Mouse (Mus musculus) granulocyte monocyte progenitor cell, adult 5-6 weeks (primary cell): ENCODE measurements around the gene Selenov. TPM values are rescaled to one million over a fixed set of nuclear protein-coding genes. Genes with fewer than 3 reads are reported as not detected.

Experiments
- total RNA-seq, 2 experiments: library from RNA; stranded (forward) in 1 of 2; stranded (reverse) in 1 of 2; fragments of 200-712, 200-1000 nt in 1 of 2; fragments of >200 nt in 1 of 2; fragmentation: Nextera tagmentation in 1 of 2; gene quantifications; 2 replicates each; pipeline ENCODE4 v1.2.3; 2014 to 2017

Selenov gene
- total RNA-seq, 2 experiments from 2014 or later: not detected

Other genes with a start within 250 kb of the Selenov start
- 151 and 161 TPM in 2 replicates for gene Psmc4, start 241.1 kb downstream of the Selenov start, total RNA-seq (2014; fragmentation: Nextera tagmentation)
- gene Psmc4, start 241.1 kb downstream of the Selenov start, total RNA-seq (2017): 165 and 198 TPM in 2 replicates
- gene Fcgbp, start 219.9 kb downstream of the Selenov start, total RNA-seq (2014; fragmentation: Nextera tagmentation): not detected in 2 replicates
- not detected in 2 replicates for gene Fcgbp, start 219.9 kb downstream of the Selenov start, total RNA-seq (2017)
- gene 9530053A07Rik, start 161.7 kb downstream of the Selenov start, total RNA-seq (2014; fragmentation: Nextera tagmentation): not detected in 2 replicates
- not detected in 2 replicates for gene 9530053A07Rik, start 161.7 kb downstream of the Selenov start, total RNA-seq (2017)
- gene Fbl, start 121.5 kb downstream of the Selenov start, total RNA-seq (2014; fragmentation: Nextera tagmentation): 226 and 268 TPM in 2 replicates
- gene Fbl, start 121.5 kb downstream of the Selenov start, total RNA-seq (2017): 234 and 267 TPM in 2 replicates
- gene Dyrk1b, start 111.7 kb downstream of the Selenov start, total RNA-seq (2014; fragmentation: Nextera tagmentation): 1.2 and 4.1 TPM in 2 replicates
- gene Dyrk1b, start 111.7 kb downstream of the Selenov start, total RNA-seq (2017): 2.3 and 3.2 TPM in 2 replicates
- 1.2 and 2.3 TPM in 2 replicates for gene Eid2, start 23.3 kb downstream of the Selenov start, total RNA-seq (2014; fragmentation: Nextera tagmentation)
- gene Eid2, start 23.3 kb downstream of the Selenov start, total RNA-seq (2017): 2.0 and 2.8 TPM in 2 replicates
- 1.2 and 2.1 TPM in 2 replicates for gene Eid2b, start 13.4 kb downstream of the Selenov start, total RNA-seq (2014; fragmentation: Nextera tagmentation)
- gene Eid2b, start 13.4 kb downstream of the Selenov start, total RNA-seq (2017): 1.6 and 1.9 TPM in 2 replicates
- gene Dll3, start 11.1 kb upstream of the Selenov start, total RNA-seq (2014; fragmentation: Nextera tagmentation): not detected in 2 replicates
- gene Dll3, start 11.1 kb upstream of the Selenov start, total RNA-seq (2017): 0.10 TPM in 1 of 2 replicates, not detected in the other
- 60.1 and 83.1 TPM in 2 replicates for gene Timm50, start 20.9 kb upstream of the Selenov start, total RNA-seq (2014; fragmentation: Nextera tagmentation)
- 45.8 and 47.7 TPM in 2 replicates for gene Timm50, start 20.9 kb upstream of the Selenov start, total RNA-seq (2017)
- 72.1 and 81.1 TPM in 2 replicates for gene Supt5, start 47.6 kb upstream of the Selenov start, total RNA-seq (2014; fragmentation: Nextera tagmentation)
- gene Supt5, start 47.6 kb upstream of the Selenov start, total RNA-seq (2017): 61.2 and 64.1 TPM in 2 replicates
- gene Rps16, start 59.5 kb upstream of the Selenov start, total RNA-seq (2014; fragmentation: Nextera tagmentation): 4,181 and 4,473 TPM in 2 replicates
- 929 and 980 TPM in 2 replicates for gene Rps16, start 59.5 kb upstream of the Selenov start, total RNA-seq (2017)
- 4.1 and 6.1 TPM in 2 replicates for gene Plekhg2, start 81.4 kb upstream of the Selenov start, total RNA-seq (2014; fragmentation: Nextera tagmentation)
- gene Plekhg2, start 81.4 kb upstream of the Selenov start, total RNA-seq (2017): 0.88 and 1.1 TPM in 2 replicates
- 37.1 and 55.8 TPM in 2 replicates for gene Zfp36, start 89.1 kb upstream of the Selenov start, total RNA-seq (2014; fragmentation: Nextera tagmentation)
- 30.8 and 41.3 TPM in 2 replicates for gene Zfp36, start 89.1 kb upstream of the Selenov start, total RNA-seq (2017)
- 19.2 and 25.5 TPM in 2 replicates for gene Med29, start 101.5 kb upstream of the Selenov start, total RNA-seq (2014; fragmentation: Nextera tagmentation)
- 16.7 and 18.5 TPM in 2 replicates for gene Med29, start 101.5 kb upstream of the Selenov start, total RNA-seq (2017)
- gene Paf1, start 101.8 kb upstream of the Selenov start, total RNA-seq (2014; fragmentation: Nextera tagmentation): 97.6 and 111 TPM in 2 replicates
- 136 and 170 TPM in 2 replicates for gene Paf1, start 101.8 kb upstream of the Selenov start, total RNA-seq (2017)
- gene Gmfg, start 146.3 kb upstream of the Selenov start, total RNA-seq (2014; fragmentation: Nextera tagmentation): 420 and 510 TPM in 2 replicates
- 682 and 721 TPM in 2 replicates for gene Gmfg, start 146.3 kb upstream of the Selenov start, total RNA-seq (2017)
- 0.80 and 1.7 TPM in 2 replicates for gene Lrfn1, start 160.8 kb upstream of the Selenov start, total RNA-seq (2014; fragmentation: Nextera tagmentation)
- 0.36 and 0.52 TPM in 2 replicates for gene Lrfn1, start 160.8 kb upstream of the Selenov start, total RNA-seq (2017)
- not detected in 2 replicates for gene Ifnl2, start 219.3 kb upstream of the Selenov start, total RNA-seq (2014; fragmentation: Nextera tagmentation)
- not detected in 2 replicates for gene Ifnl2, start 219.3 kb upstream of the Selenov start, total RNA-seq (2017)
- gene Ifnl3, start 231.7 kb upstream of the Selenov start, total RNA-seq (2014; fragmentation: Nextera tagmentation): not detected in 2 replicates
- gene Ifnl3, start 231.7 kb upstream of the Selenov start, total RNA-seq (2017): not detected in 2 replicates
- gene Sycn, start 249.7 kb upstream of the Selenov start, total RNA-seq (2014; fragmentation: Nextera tagmentation): not detected in 2 replicates
- not detected in 2 replicates for gene Sycn, start 249.7 kb upstream of the Selenov start, total RNA-seq (2017)